Mouse (Mus musculus) hindbrain, embryonic 16.5 days (tissue): ENCODE measurements at regions not wholly inside any gene's neighbourhood (a gene's known extent, or its start where the extent isn't known, plus 50 kb on each side); places are given as distances from the start of the nearest gene placed in this dataset.

Source experiments
- ATAC-seq: fragments of 200-750 bp; cut with Nextera tagmentation; 2 replicates; pipeline ENCODE4 v1.8.0; 2017; ENCODE audit warnings: moderate TSS enrichment, moderate library complexity
- H3K27ac ChIP-seq: fragments of 300-500 bp; sonication (generic); 2 replicates; pipeline ENCODE4 v1.5.1; 2014; ENCODE audit warnings: low read depth, mild to moderate bottlenecking, control low read depth, low read length, moderate library complexity
- H3K27me3 ChIP-seq: fragments of 300-500 bp; sonication (generic); replicated peaks from 2 replicates; pipeline ENCODE4 v1.6.1; 2014; ENCODE audit warnings: low read length; ENCODE audit not compliant: control insufficient read depth, insufficient read depth
- H3K36me3 ChIP-seq: fragments of 300-500 bp; sonication (generic); 2 replicates; pipeline ENCODE4 v1.6.1; 2014; ENCODE audit warnings: mild to moderate bottlenecking, low read length, moderate library complexity, mixed read lengths; ENCODE audit not compliant: control insufficient read depth, insufficient read depth
- H3K4me1 ChIP-seq: fragments of 300-500 bp; sonication (generic); 2 replicates; pipeline ENCODE4 v1.6.1; 2014; ENCODE audit warnings: low read depth, low read length; ENCODE audit not compliant: control insufficient read depth, insufficient read depth
- H3K4me2 ChIP-seq: fragments of 300-500 bp; sonication (generic); 2 replicates; pipeline ENCODE4 v1.6.1; 2014; ENCODE audit warnings: mild to moderate bottlenecking, low read length, control low read depth, moderate library complexity
- H3K4me3 ChIP-seq: fragments of 300-500 bp; sonication (generic); 2 replicates; pipeline ENCODE4 v1.5.1; 2014; ENCODE audit warnings: mild to moderate bottlenecking, low read length, control low read depth, moderate library complexity
- H3K9ac ChIP-seq: fragments of 300-500 bp; sonication (generic); 2 replicates; pipeline ENCODE4 v1.6.1; 2014; ENCODE audit warnings: low read depth, mild to moderate bottlenecking, control low read depth, low read length, moderate library complexity
- H3K9me3 ChIP-seq: fragments of 300-500 bp; sonication (generic); 2 replicates; pipeline ENCODE4 v1.6.1; 2014; ENCODE audit warnings: mild to moderate bottlenecking, low read length, moderate library complexity; ENCODE audit not compliant: control insufficient read depth
- WGBS: fragments of 180-500 bp; shearing (Covaris S2); extraction: QIAGEN DNeasy Blood & Tissue Kit; methylation state at CpG from one replicate; pipeline ENCODE4 v1.1.7; 2014; 5-methylcytosine and 5-hydroxymethylcytosine counted together

GRCm38 (mm10) chr12:28922236-28922635 is 170.6 kb downstream of the Eipr1 start:
- no peaks in the 10 kb centered on the region for H3K9me3 ChIP-seq
- 82% methylated on average over 2 of the region's 2 CpGs for WGBS
- no peaks in the 10 kb centered on the region for H3K36me3 ChIP-seq
- no peak overlapping the region for H3K27ac ChIP-seq
- no peak for ATAC-seq
- H3K9ac ChIP-seq = no peak overlapping the region
- H3K4me3 ChIP-seq = no peak overlapping the region
- no peaks in the 10 kb centered on the region for H3K27me3 ChIP-seq
- H3K4me2 ChIP-seq = no peak overlapping the region
- no peaks in the 10 kb centered on the region for H3K4me1 ChIP-seq

GRCm38 (mm10) chr12:28925206-28925605 is 173.6 kb downstream of the Eipr1 start:
- Histone ChIP-seq H3K27ac (no peak overlapping the region), H3K9me3 (no peaks in the 10 kb centered on the region), H3K4me1 (no peaks in the 10 kb centered on the region), H3K4me2 (no peak overlapping the region), H3K27me3 (no peaks in the 10 kb centered on the region), H3K4me3 (no peak overlapping the region), H3K9ac (no peak overlapping the region), H3K36me3 (no peaks in the 10 kb centered on the region)
- ATAC-seq = no peak
- 92% methylated on average over 4 of the region's 4 CpGs for WGBS

GRCm38 (mm10) chr12:28939936-28940335 is 188.3 kb downstream of the Eipr1 start:
- Histone ChIP-seq H3K27ac (no peak overlapping the region), H3K36me3 (no peaks in the 10 kb centered on the region), H3K4me2 (no peak overlapping the region), H3K4me3 (no peak overlapping the region), H3K27me3 (no peaks in the 10 kb centered on the region), H3K9me3 (no peaks in the 10 kb centered on the region), H3K9ac (no peak overlapping the region), H3K4me1 (no peaks in the 10 kb centered on the region)
- ATAC-seq = no peak
- 89% methylated on average over 7 of the region's 7 CpGs for WGBS

GRCm38 (mm10) chr12:28948889-28949288 is 197.3 kb downstream of the Eipr1 start:
- peaks cover 8% of the 10 kb centered on the region for H3K4me1 ChIP-seq
- WGBS = 37% methylated on average over 9 of the region's 9 CpGs
- H3K27ac ChIP-seq = peak overlapping the region; percentile 3
- H3K36me3 ChIP-seq = no peaks in the 10 kb centered on the region
- no peak overlapping the region for H3K4me3 ChIP-seq
- H3K9ac ChIP-seq = no peak overlapping the region
- no peaks in the 10 kb centered on the region for H3K27me3 ChIP-seq
- ATAC-seq = 0 out of 2 replicates have a peak, but pooled peaks have one; percentile 20
- H3K4me2 ChIP-seq = no peak overlapping the region
- peaks cover 3% of the 10 kb centered on the region; the same call in 1 of the 2 replicates for H3K9me3 ChIP-seq

GRCm38 (mm10) chr12:28949307-28949706 is 197.7 kb downstream of the Eipr1 start:
- 55% methylated on average over 10 of the region's 10 CpGs for WGBS
- Histone ChIP-seq H3K9me3 (peaks cover 3% of the 10 kb centered on the region; the same call in 1 of the 2 replicates), H3K27me3 (no peaks in the 10 kb centered on the region), H3K4me2 (no peak overlapping the region), H3K4me3 (no peak overlapping the region), H3K36me3 (no peaks in the 10 kb centered on the region), H3K9ac (no peak overlapping the region), H3K4me1 (peaks cover 8% of the 10 kb centered on the region), H3K27ac (peak overlapping the region; percentile 3)
- ATAC-seq = no peak

- no peak for ATAC-seq
- WGBS = 91% methylated on average over 1 of the region's 1 CpGs
- no peaks in the 10 kb centered on the region for H3K27me3 ChIP-seq
Observed at GRCm38 (mm10) chr12:28957155-28957554, 205.6 kb downstream of the Eipr1 start.

GRCm38 (mm10) chr12:28958661-28959060 is 207.1 kb downstream of the Eipr1 start:
- no peak for ATAC-seq
- H3K27ac ChIP-seq = no peak overlapping the region
- no peaks in the 10 kb centered on the region for H3K9me3 ChIP-seq
- H3K4me1 ChIP-seq = no peaks in the 10 kb centered on the region
- WGBS = 83% methylated on average over 1 of the region's 1 CpGs
- no peaks in the 10 kb centered on the region for H3K27me3 ChIP-seq
- H3K36me3 ChIP-seq = no peaks in the 10 kb centered on the region
- no peak overlapping the region for H3K9ac ChIP-seq
- no peak overlapping the region for H3K4me2 ChIP-seq
- H3K4me3 ChIP-seq = no peak overlapping the region

More at GRCm38 (mm10) chr12:28957155-28957554, 205.6 kb downstream of the Eipr1 start:
- Histone ChIP-seq H3K9me3 (peaks cover 3% of the 10 kb centered on the region; the same call in 1 of the 2 replicates), H3K4me1 (no peaks in the 10 kb centered on the region), H3K4me2 (no peak overlapping the region), H3K36me3 (no peaks in the 10 kb centered on the region), H3K9ac (no peak overlapping the region), H3K4me3 (no peak overlapping the region), H3K27ac (no peak overlapping the region)

GRCm38 (mm10) chr12:28969671-28970379 is 218.2 kb downstream of the Eipr1 start:
- no peak for ATAC-seq
- WGBS = 67% methylated on average over 2 of the region's 2 CpGs
- Histone ChIP-seq H3K9ac (no peak overlapping the region), H3K27me3 (no peaks in the 10 kb centered on the region), H3K4me2 (no peak overlapping the region), H3K4me3 (no peak overlapping the region), H3K4me1 (peaks cover 7% of the 10 kb centered on the region), H3K36me3 (no peaks in the 10 kb centered on the region), H3K9me3 (peaks cover 3% of the 10 kb centered on the region; the same call in 1 of the 2 replicates), H3K27ac (no peak overlapping the region)

- peak overlapping the region; percentile 11; the same call in 1 of the 2 replicates for H3K4me2 ChIP-seq
- peaks cover 3% of the 10 kb centered on the region; the same call in 1 of the 2 replicates for H3K9me3 ChIP-seq
- H3K36me3 ChIP-seq = no peaks in the 10 kb centered on the region
- H3K4me1 ChIP-seq = peaks cover 9% of the 10 kb centered on the region
- ATAC-seq = peak; percentile 95
- H3K27me3 ChIP-seq = no peaks in the 10 kb centered on the region
- WGBS = 9% methylated on average over 6 of the region's 6 CpGs
- H3K9ac ChIP-seq = no peak overlapping the region
- no peak overlapping the region for H3K4me3 ChIP-seq
- H3K27ac ChIP-seq = peak overlapping the region; percentile 74
Observed at GRCm38 (mm10) chr12:28974571-28975041, 223.0 kb downstream of the Eipr1 start.
